Mouse (Mus musculus) kidney, adult 2 months (tissue): ENCODE data around the gene Arl15.

Source experiments
- CTCF ChIP-seq: fragments of 200-500 bp; conservative IDR thresholded peaks from 2 replicates; pipeline ENCODE4 v1.5.1; 2011; ENCODE audit warnings: low read depth, mild to moderate bottlenecking, control low read depth, low read length, moderate library complexity, mixed read lengths; ENCODE audit not compliant: insufficient read depth, insufficient read length
- POLR2A ChIP-seq: fragments of 200-500 bp; IDR thresholded peaks from one replicate; pipeline ENCODE4 v1.6.1; 2011; ENCODE audit warnings: low read depth, low read length, control low read depth

DNA sequence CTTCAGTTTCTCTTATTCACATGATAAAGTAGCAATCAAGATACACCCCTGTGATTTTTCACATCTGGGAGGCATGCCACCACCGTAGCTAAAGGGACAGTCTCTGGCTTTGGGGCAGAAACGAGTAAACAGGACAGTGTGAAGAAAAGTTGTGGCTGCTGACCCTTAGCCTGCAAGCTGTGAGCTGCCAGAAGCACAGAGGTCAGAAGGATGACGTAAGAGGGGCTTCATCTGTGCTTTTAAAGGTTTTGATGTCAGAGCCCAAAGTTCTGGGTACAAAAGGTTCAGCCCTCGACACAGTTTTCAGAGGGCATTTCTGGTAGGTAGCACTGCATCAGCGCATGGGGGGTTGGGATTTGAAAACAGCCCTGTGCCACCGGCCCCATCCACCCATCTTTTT lies 266.0 kb downstream of the Arl15 start:
- no peak for TF ChIP-seq CTCF
- no peak for TF ChIP-seq POLR2A
